Mouse (Mus musculus) spleen, adult 12 weeks (tissue): ENCODE measurements at regions not wholly inside any gene's neighbourhood (a gene's known extent, or its start where the extent isn't known, plus 50 kb on each side); places are given as distances from the start of the nearest gene placed in this dataset.

Source experiments
- DNase-seq: peaks from one replicate; pipeline ENCODE4 v3.0.0; 2022; ENCODE audit warnings: low spot score

DNA sequence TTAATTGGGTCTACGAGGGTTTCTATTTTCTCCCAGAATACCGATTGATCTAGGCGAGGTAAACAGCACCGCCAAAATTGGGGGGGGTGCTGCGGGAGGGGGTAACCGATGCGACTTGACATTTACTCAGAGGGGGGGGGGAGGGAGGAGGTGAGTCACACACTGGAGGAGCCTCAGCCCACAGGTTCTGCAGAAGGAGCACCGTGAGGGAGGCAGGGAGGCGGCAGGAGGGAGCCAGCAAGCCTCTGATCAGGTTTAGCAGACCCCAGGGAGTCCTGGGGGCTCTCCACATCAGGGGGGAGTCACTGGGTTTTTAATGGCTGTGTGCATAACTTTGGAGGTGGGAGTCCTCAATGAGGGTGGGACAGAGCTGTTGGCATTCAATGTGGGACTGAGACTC lies 51.3 kb upstream of the Ier5l start:
- no peak for DNase-seq

DNA sequence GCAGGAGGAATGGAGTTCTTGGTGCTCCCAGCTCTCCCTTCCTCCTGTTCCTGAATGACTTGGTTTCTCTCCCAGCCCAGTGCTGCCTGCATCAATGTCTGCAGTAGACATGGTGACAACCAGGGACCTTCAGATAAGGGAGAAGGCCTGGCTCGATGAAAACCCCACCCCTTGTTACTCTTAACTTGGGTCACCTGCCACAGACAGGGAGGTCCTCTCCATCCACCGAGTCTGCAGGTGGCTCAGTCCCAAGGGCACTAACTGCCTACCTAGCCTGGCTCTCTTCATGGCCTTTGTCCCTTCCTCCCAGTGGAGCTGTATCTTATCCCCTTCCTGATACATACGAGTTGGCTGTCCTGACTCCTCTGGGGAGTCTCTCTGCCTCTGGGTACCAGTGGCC lies 51.8 kb upstream of the Ier5l start:
- no peak for DNase-seq

DNA sequence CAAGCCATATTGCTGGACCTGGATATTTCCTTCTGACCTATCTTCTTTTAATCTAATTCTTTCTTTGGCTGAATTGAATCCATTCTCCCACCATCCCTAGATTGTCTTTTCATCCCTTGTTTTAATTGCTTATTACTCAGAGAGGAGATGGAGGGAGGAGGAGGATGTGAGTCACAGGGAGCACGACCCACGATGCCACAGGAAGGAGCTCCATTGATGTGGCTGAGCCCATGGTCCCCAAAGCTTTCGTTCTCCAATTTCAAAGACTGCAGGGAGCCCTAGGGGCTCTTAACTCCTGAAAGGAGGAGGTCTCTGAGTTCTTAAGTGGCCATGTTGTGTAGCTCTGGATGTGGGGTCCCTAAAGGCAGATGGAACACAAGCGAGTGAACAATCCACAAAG lies 53.5 kb upstream of the Ier5l start:
- no peak for DNase-seq

DNA sequence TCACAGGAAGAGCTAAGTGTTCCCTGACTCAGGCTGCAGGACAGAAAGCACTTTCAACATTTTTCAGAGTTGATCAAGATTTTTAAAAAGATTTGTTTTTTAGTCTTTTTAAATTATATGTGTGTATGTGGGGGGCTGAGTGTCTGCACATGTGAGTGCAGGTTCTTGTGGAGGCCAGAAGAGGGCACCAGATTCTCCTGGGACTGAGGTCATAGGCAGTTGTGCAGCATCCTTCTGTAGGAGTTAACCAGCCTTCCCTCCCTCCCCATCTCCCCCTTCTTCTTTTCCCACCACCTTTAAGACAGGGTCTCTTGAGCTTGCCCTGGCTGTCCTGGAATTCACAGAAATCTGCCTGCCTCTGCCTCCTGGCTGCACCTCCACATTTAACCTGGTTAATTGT lies 58.9 kb upstream of the Ier5l start:
- no peak for DNase-seq

DNA sequence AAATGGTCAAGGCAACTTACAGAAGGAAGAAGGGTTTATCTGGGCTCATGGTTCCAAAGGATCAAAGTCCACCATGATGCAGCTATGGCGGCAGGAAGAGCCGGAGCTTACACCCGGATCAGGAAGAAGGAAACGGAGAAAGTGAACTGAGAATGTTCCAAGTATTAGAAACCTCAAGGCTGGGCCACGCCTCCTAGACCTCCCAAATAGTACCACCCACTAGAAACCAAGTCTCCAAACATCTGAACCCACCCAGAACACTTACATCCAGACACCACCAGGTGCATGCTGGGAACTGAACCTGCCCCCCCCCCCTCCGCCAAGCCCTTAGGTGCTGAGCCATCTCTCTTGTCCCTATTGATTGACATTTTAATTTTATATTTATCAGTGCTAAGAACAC lies 59.3 kb upstream of the Ier5l start:
- no peak for DNase-seq

DNA sequence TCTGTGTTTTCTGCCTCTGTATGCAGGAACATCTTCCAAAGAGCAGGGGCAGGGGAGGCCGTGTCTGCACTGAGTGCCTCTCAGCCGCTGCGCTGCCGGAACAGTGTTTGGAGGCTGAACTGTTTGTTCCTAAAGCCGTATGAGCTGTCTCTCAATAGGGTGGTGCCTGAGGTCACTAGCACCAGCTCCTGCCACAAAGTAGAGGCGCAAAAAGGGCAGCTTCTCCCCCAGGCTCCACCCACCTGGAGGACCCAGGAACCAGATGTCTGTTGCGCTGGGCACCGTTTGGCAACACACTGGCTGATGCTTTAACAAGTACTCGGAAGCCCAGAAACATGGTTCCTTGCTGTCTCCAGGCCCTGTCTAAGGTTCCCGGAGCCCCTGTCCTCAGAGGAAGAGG lies 60.4 kb upstream of the Cstad start:
- no peak for DNase-seq

DNA sequence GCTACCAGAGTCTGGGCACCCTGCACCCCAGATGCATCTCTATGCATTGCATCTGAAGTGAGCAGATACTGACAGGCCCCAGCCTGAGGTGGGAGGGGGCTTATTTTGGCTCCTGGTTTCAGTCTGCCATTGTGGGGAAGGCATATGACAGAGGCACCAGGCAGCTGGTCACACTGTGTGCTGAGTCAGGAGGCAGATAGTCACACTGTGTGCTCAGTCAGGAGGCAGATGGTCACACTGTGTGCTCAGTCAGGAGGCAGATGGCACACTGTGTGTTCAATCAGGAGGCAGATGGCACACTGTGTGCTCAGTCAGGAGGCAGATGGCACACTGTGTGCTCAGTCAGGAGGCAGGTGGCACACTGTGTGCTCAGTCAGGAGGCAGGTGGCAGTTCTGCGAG lies 55.5 kb upstream of the Cstad start:
- DNase-seq = no peak

DNA sequence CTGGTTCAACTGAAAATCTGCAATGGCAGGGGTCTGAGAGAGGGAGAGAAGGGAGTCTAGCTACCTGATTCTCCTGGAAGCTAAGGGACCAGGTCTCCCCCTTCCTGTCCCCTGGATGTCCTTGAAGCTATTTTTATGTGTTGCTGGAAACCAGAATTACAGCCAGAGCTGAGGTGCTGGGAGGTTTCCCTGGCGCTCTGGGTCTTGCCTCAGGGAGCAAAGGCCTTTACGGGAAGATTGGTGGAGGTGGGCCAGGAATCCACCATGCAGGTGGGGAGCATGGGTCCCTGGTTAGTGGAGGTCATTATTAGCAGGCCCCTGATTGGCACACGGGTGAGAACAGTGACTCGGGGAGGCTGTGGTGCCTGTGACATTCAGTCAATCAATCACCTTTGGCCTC lies 53.3 kb upstream of the Cstad start:
- no peak for DNase-seq

DNA sequence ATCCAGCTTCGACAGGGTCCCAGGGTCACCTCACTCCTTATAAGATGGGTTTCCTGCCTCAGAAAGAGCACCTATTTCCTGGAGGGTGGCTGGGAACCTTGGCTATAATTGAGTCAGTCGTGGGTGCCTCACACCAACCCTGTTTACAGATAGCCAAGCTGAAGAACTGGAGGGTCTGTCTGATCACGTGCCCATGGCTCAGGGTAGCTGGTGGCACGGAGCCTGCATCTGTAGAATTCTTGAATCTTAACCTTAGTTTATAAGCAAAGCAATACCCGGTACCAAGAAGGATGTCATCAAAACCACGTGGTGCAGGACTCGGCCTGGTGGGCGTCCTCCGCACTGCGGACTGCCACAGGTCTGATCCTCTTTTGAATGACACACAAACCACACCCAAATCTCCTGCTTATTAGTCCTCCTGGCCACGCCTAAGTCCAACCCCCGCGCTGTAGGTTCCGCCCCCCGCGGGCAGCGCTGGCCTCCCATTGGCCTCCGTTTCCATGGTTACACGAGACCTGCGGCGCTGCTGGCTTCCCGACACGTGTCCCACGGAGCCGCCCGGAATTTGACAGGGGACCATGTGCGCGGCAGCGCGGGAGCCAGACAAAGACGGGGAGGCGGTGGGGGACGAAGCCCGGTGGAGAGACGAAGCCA lies 49.9 kb upstream of the Cstad start:
- DNase-seq = peak; percentile 56
